In genomic region chr14:17054381-17054780, GRCm38 (mm10) we compare ENCODE assay signal across 17 mouse cellular contexts.
"Had no signal": no experiment of that assay in that cellular context is flagged by ENCODE, and none has a peak within 500 bp of the region (broad histone marks: within the 10 kb centered on the region; RNA-seq: fewer than 3 reads in every experiment).

No protein-coding gene starts in this region.

- H3K4me2 ChIP-seq: liver, embryonic 13.5 days; midbrain, embryonic 11.5 days had no signal

- H3K4me3 ChIP-seq: left cerebral cortex, adult 2 months; liver, embryonic 13.5 days had no signal

- H3K27ac ChIP-seq: left cerebral cortex, adult 2 months; liver, embryonic 13.5 days; stomach, postnatal 0 days had no signal

- H3K27me3 ChIP-seq: liver, embryonic 13.5 days had no signal

- DNase-seq: kidney, adult 18-20 months; kidney, postnatal 25 days; layer of hippocampus, postnatal 36 days; liver, embryonic 13.5 days; lung, adult 2 months; lung, postnatal 14 days; lung, postnatal 4 days; midbrain, embryonic 14.5 days; right cerebral cortex, adult 18-20 months; right cerebral cortex, postnatal 14 days; right cerebral cortex, postnatal 4 days; thymus, adult 2 months; thymus, postnatal 14 days; thymus, postnatal 4 days had no signal

- H3K9ac ChIP-seq: liver, embryonic 13.5 days had no signal

- H3K36me3 ChIP-seq: liver, embryonic 13.5 days had no signal

- H3K9me3 ChIP-seq: liver, embryonic 13.5 days had no signal
